Mouse (Mus musculus) thymus, postnatal 0 days (tissue): ENCODE results near the gene Zc3hav1. TPM values are rescaled to one million over a fixed set of nuclear protein-coding genes. Genes with fewer than 3 reads are reported as not detected.
"Not testable (repeated sequence)": the region's sequence is repeated elsewhere in the genome, so short reads cannot be mapped to it uniquely, and the experiment has no call there.

ENCODE experiments used
- DNase-seq: peaks from one replicate; pipeline ENCODE4 v3.0.0-alpha.2; 2015; ENCODE audit warnings: low spot score
- polyA plus RNA-seq: library from polyadenylated mRNA; unstranded; fragments of >200 nt; fragmentation: Nextera tagmentation; extraction: Ambion mirVana; gene quantifications from 2 replicates; pipeline ENCODE4 v1.2.1, GENCODE M21; 2015

Gene Zc3hav1
- polyA plus RNA-seq: 39.7 and 46.3 TPM in 2 replicates

- DNase-seq: peak; percentile 93
These were observed at the start of gene Zc3hav1 for GRCm38 (mm10) chr6:38353811-38354722. Gene Zc3hav1, minus strand, starts transcription at chr6:38354603.

GRCm38 (mm10) chr6:38389671-38390070 lies 35.3 kb upstream of the Zc3hav1 start:
- DNase-seq: peak; percentile 55

- peak; percentile 91 for DNase-seq
These were observed 26.8 kb upstream of the Zc3hav1 start, which contains the start of gene Ttc26 for GRCm38 (mm10) chr6:38381129-38381771. Gene Ttc26, plus strand, starts transcription at chr6:38381469.

DNA sequence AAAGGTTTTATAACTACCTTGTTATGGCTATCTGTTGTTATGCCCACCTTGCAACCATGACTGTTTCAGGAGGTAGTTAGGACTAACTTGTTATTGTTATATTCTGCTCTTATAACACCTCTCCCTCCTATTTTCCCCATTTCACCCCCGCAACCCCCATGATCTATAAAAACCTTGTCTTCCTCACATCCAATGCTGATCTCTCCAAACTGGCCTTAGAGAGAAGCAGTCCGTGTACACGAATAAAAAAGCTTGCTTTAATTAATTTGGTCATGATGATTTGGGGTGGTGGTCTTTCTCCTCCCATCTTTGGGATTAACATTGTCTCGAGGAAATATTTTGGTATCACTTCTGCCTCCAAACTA lies 26.3 kb upstream of the Zc3hav1 start:
- DNase-seq: no peak

DNA sequence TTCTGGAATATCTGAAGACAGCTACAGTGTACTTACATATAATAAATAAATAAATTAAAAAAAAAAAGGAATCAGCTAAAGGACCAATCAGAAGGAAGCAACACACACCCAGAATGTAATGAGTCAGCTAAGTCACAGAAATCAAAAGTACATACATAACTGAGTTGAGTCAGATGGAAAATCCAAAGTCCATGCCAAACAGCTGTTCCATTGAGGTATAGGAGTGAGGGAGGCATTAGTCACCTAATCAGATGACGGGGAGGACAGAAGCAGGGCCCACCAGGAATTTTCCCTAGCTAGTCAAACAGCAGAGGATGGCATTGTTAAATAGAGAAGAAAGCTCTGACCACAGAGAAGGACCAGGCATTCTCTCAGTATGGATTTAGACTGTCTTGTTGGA lies 19.9 kb upstream of the Zc3hav1 start:
- DNase-seq: no peak

DNA sequence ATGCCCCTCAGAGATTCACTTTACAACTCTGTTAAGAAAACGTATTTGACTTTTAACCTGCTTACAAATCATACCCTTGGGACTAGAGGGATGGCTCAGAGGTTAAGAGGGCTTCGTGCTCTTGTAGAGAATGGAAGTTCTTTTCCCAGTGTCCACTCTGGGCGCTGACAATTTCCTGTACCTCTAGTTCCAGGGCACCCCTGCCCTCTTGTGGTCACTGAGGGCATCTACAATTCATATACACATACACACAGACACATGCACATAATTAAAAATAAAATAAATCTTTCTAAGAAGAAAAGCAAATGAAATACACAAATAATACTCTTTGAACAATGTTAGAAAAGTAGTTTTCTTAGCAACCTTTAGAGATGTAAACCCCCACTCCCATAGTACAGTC lies 15.5 kb upstream of the Zc3hav1 start:
- DNase-seq: no peak

GRCm38 (mm10) chr6:38364121-38364520 lies 9.7 kb upstream of the Zc3hav1 start:
- DNase-seq: no peak

DNA sequence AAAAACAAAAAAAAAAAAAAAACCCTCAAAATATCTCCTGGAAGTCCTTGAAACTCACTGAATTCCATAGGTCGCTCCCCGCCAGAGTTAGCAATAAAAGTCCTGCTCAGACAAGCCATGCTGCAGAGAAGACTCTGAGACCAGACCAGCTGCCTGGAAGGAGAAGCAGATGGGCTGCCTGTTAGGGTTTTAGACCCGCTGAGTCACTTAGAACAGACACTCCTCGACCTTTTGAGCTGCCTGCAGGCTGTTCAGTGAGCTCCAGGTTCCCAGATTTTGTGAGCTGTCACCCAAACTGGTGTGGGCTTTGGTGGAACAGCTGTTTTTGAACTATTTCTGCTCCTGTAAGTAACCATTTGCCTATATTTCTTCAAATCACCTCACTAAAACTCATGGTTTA lies 9.0 kb upstream of the Zc3hav1 start:
- DNase-seq: no peak

DNA sequence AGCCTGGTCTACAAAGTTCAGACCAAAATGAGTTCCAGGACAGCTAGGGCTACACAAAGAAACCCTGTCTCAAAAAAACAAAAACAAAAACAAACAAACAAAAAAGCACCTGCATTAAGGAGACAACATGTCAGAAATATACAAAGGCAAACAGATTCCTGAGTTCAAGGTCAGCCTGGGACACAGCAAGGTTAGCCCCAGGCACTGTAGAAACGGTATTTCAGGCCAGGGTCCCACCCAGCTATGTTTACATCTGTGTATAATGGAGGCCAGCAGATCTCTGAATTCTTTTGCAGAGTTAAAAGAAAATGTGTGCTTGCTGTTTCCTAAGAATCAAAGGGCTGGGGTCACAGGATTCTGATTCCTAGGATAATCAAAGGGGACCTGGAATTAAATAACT lies 7.5 kb upstream of the Zc3hav1 start:
- no peak for DNase-seq

- DNase-seq: no peak
These were observed 6.7 kb upstream of the Zc3hav1 start for GRCm38 (mm10) chr6:38361065-38361464.

DNA sequence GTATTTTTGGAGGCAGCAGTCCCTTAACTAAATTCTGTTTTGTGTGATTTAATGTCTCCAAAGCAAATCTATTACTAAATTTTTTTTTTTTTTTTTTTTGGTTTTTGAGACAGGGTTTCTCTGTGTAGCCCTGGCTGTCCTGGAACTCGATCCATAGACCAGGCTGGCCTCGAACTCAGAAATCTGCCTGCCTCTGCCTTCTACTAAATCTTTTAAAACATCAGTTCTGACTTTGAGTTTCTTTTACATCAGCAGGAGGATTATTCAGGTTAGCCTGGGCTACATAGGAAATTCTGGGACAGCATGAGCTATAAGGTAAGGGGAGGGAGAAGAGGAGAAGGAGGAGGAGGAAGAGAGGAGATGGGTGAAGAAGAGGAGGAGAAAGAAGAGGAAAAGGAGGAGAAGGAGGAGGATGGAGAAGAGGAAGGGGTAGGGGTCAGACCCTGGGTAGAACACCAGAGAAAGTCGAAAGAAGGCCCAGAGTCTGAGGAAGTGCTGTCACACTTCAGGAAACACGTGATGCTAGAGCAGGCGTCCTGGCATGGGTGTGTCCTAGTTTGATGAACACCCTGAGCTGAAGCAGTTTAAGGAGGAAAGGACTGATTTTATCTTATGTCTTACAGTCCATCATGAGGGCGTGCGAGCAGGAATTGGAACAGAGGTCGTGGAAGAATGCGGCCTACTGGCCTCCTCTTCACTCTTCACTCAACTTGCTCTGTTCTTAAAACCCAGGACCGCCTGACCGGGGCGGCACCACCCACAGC lies 5.5 kb upstream of the Zc3hav1 start:
- DNase-seq: peak; percentile 61

- not testable (repeated sequence) for DNase-seq
These were observed 4.8 kb upstream of the Zc3hav1 start for GRCm38 (mm10) chr6:38359044-38359735.

DNA sequence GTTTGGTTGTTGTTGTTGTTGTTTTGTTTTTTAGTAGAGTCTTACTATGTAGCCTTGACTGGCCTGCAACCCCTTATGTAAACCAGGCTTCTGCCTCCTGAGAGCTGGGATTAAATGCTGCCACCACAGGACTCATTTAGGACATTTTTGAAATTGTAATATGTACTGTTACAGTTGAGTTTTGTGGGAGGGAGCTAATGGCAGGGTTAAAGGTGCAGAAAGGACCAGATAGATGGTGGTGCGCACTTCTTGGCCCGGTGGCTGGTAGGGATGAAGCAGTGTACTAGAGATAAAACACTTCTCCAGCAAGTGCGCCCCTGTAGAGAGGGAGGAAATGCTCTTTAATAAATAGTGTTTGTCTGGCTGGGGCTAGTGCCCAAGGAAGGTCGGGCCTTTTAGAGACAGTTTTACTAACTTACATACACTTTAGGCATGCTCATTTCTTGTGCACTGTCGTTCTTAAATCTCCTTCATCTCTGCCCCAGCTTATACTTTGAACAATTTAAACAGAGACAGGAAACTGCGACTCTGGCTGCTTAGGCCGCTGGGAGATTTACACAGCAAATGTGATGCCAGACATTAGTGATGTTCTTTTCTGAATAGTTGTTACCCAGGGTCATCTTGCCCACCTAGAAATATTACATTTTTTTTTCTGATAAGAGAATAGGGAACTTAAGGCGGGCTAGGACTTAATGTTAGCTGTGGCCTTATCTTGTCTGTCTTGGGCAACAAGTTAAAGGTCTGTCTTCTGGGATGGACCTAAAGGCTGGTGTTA lies 4.0 kb upstream of the Zc3hav1 start:
- no peak for DNase-seq

DNA sequence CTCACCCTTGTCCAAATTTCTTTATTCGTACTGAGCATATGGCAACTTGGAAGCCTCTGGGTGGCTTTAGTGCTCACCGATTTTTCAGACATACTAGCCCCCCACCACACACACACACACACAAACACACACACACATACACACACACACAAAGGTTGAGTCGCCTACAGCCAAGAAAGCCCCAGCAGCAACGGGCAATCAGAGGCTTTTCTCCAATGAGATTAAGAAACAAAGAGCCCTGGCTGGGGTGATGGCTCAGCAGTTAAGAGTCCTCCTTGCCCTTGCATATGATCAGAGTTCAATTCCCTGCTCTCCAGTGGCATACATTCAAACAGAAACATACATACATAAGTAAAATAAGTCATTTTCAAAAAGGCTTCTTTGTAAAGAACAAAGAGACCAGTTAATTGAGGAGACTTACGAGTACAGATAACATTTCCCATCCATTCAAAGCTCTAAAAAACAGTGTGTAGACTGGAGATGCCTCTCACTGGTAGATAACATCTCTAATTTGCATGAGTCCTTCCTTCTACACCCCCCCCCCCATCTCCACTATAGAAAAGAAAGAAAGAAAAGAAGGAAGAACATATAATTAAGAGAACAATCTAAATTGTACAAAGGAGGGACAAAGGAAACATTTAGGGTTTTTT lies 3.3 kb upstream of the Zc3hav1 start:
- no peak for DNase-seq

DNA sequence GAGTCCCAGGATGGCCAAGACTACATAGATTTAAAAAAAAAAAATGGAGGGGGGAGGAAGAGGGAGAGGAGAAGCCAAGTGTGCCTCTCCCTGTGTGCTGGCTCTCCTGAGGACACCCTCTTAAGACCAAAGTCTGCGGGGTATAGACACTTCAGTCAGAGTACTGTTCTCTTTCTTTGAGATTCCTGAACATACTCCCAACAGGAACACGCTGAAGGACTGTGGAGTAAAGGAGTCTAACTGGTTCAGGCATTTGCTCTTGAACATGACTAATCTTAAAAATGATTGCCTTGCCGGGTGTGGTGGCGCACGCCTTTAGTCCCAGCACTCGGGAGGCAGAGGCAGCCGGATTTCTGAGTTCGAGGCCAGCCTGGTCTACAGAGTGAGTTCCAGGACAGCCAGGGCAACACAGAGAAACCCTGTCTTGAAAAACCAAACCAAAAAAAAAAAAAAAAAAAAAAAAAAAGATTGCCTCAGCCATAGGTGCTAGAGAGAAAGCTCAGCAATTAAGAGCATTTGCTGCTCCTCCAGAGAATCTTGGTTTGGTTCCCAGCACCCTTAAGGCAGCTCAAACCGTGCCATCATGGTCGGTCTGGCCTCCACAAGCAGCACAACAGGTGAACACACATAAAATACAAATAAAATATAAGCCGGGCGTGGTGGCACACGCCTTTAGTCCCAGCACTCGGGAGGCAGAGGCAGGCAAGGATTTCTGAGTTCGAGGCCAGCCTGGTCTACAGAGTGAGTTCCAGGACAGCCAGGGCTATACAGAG lies 2.4 kb upstream of the Zc3hav1 start:
- not testable (repeated sequence) for DNase-seq

GRCm38 (mm10) chr6:38355862-38356261 lies 1.5 kb upstream of the Zc3hav1 start:
- DNase-seq: no peak

DNA sequence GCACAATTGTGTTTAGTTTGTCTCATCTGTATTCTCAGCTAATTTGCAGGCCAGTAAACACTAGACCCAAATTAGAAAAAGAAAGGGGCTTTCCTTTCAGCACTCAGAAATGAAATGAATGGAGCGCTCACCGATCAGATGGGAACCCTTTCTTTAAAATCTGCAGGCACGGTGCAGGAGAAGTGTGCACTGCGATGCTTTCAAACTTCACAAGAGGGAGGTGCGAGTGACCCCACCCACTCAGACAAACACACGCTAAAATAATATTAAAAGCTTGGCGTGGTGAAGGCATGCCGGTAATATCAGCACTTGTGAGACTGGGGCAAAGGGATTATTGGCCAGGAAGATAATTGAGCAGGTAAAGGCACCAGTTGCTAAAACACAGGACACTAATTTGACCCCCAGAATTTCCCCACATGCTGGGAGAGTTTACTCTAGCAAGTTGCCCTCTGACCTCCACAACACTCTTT lies 986 bp upstream of the Zc3hav1 start:
- no peak for DNase-seq

- no peak for DNase-seq
These were observed 435 bp upstream of the Zc3hav1 start for GRCm38 (mm10) chr6:38354723-38355353.
